Mouse (Mus musculus) lung, adult 2 months (tissue): ENCODE measurements at regions not wholly inside any gene's neighbourhood (a gene's known extent, or its start where the extent isn't known, plus 50 kb on each side); places are given as distances from the start of the nearest gene placed in this dataset.

Experiments used
- CTCF ChIP-seq: fragments of 200-500 bp; IDR thresholded peaks from 2 replicates; pipeline ENCODE4 v1.5.1; 2011; ENCODE audit warnings: mild to moderate bottlenecking, low read length, control low read depth; ENCODE audit not compliant: insufficient read depth
- POLR2A ChIP-seq: fragments of 200-500 bp; IDR thresholded peaks from 2 replicates; pipeline ENCODE4 v1.6.1; 2011; ENCODE audit warnings: low read depth, mild to moderate bottlenecking, control low read depth, low read length, borderline replicate concordance; ENCODE audit errors: extremely low read depth

GRCm38 (mm10) chr7:83105672-83106071, 238.5 kb downstream of the Mex3b start:
- TF ChIP-seq POLR2A (no peak), CTCF (no peak)
